20 mouse cellular contexts compared by ENCODE assay signal in genomic region chr17:46809131-46809830, GRCm38 (mm10). TPM values are rescaled to one million over a fixed set of nuclear protein-coding genes. Genes with fewer than 3 reads are reported as not detected.
DNase-seq lines count a peak whose midpoint lies in the region; ATAC-seq and TF ChIP-seq lines count a peak whose summit lies in the region.
"Had no signal": no experiment of that assay in that cellular context is flagged by ENCODE, and none has a peak within 500 bp of the region (broad histone marks: within the 10 kb centered on the region; RNA-seq: fewer than 3 reads in every experiment).

No protein-coding gene starts in this region.

- H3K4me1 ChIP-seq in heart, adult 2 months (ENCODE audit: control insufficient read depth, insufficient read depth, low read length), result peaks cover 4% of the 10 kb centered on the region
- H3K4me1 ChIP-seq in heart, embryonic 10.5 days, result no peaks in the 10 kb centered on the region
- no peaks in the 10 kb centered on the region for H3K4me1 ChIP-seq in liver, postnatal 0 days (ENCODE audit: insufficient read depth)
- H3K4me1 ChIP-seq in liver, embryonic 12.5 days, result no peaks in the 10 kb centered on the region
- peaks cover 9% of the 10 kb centered on the region; the same call in 1 of the 2 replicates for H3K4me1 ChIP-seq in heart, postnatal 0 days (ENCODE audit: control insufficient read depth, insufficient read depth)
- H3K4me1 ChIP-seq: forebrain, embryonic 12.5 days; limb, embryonic 12.5 days; midbrain, embryonic 15.5 days; stomach, embryonic 15.5 days had no signal

- no peak for TF ChIP-seq POLR2A in heart, adult 2 months (IDR thresholded peaks at IDR 0.05; ENCODE audit: insufficient read depth, low read depth, low read length)

- peaks cover 13% of the 10 kb centered on the region for H3K36me3 ChIP-seq in heart, adult 2 months (ENCODE audit: control insufficient read depth, insufficient read depth, low read length)
- H3K36me3 ChIP-seq in heart, embryonic 10.5 days, result peaks cover 69% of the 10 kb centered on the region
- H3K36me3 ChIP-seq in liver, postnatal 0 days (replicated peaks; ENCODE audit: insufficient read depth, low read length), result peaks cover 62% of the 10 kb centered on the region
- H3K36me3 ChIP-seq in liver, embryonic 12.5 days, result peaks cover 95% of the 10 kb centered on the region
- H3K36me3 ChIP-seq in heart, postnatal 0 days (replicated peaks; ENCODE audit: control insufficient read depth, insufficient read depth, low read length), result peaks cover 68% of the 10 kb centered on the region

- H3K9me3 ChIP-seq in heart, embryonic 10.5 days, result no peaks in the 10 kb centered on the region
- no peaks in the 10 kb centered on the region for H3K9me3 ChIP-seq in liver, postnatal 0 days (ENCODE audit: low read length)
- H3K9me3 ChIP-seq in liver, embryonic 12.5 days (replicated peaks), result no peaks in the 10 kb centered on the region
- H3K9me3 ChIP-seq in heart, postnatal 0 days (replicated peaks; ENCODE audit: control insufficient read depth, low read length), result no peaks in the 10 kb centered on the region
- H3K9me3 ChIP-seq: forebrain, embryonic 12.5 days; limb, embryonic 12.5 days; megakaryocyte, embryonic 14.5 days; midbrain, embryonic 15.5 days; stomach, embryonic 15.5 days had no signal

- DNase-seq in heart, adult 2 months, result peak in 1 of 2 experiments; percentile 31
- DNase-seq in heart, embryonic 10.5 days (ENCODE audit: low spot score), result no peak
- no peak for DNase-seq in liver, postnatal 0 days
- peak; percentile 69 for DNase-seq in heart, postnatal 0 days (ENCODE audit: low spot score)
- no peak for DNase-seq in T-cell, adult 2 months (ENCODE audit: low spot score)
- no peak for DNase-seq in cerebellum, adult 9-10 months
- DNase-seq: cerebellum, postnatal 25 days; gastrocnemius, postnatal 14 days; lung, postnatal 14 days; retina, postnatal 1 day; thymus, postnatal 25 days had no signal

- intact Hi-C loops in heart, adult 2 months (cut with DNase I), result no loop called here

- no peak for TF ChIP-seq EP300 in heart, adult 2 months (IDR thresholded peaks at IDR 0.05; ENCODE audit: insufficient read depth, low read depth, low read length)
- TF ChIP-seq EP300 in liver, postnatal 0 days (IDR thresholded peaks at IDR 0.05; ENCODE audit: low read depth), result no peak
- no peak for TF ChIP-seq EP300 in heart, postnatal 0 days (IDR thresholded peaks at IDR 0.05; ENCODE audit: low read depth)

- WGBS in heart, adult 2 months, result 54% methylated on average over 6 of the region's 6 CpGs
- 80% methylated on average over 6 of the region's 6 CpGs for WGBS in heart, embryonic 10.5 days
- WGBS in liver, postnatal 0 days (ENCODE audit: insufficient replicate concordance), result 77% methylated on average over 6 of the region's 6 CpGs
- WGBS in liver, embryonic 12.5 days (ENCODE audit: insufficient replicate concordance), result 82% methylated on average over 6 of the region's 6 CpGs
- 57% methylated on average over 6 of the region's 6 CpGs for WGBS in heart, postnatal 0 days

- H3K79me2 ChIP-seq in heart, adult 2 months (replicated peaks; ENCODE audit: control insufficient read depth, insufficient read depth, low read length), result no peaks in the 10 kb centered on the region

- ATAC-seq in liver, postnatal 0 days, result no peak
- no peak for ATAC-seq in liver, embryonic 12.5 days
- peak; percentile 72 for ATAC-seq in heart, postnatal 0 days (ENCODE audit: insufficient read depth, low read depth)
- ATAC-seq: inflammation-experienced regulatory T-cells, adult 6 months; midbrain, embryonic 15.5 days had no signal

- no peak overlapping the region for H3K9ac ChIP-seq in heart, adult 2 months (ENCODE audit: low read depth, low read length)
- no peak overlapping the region for H3K9ac ChIP-seq in liver, postnatal 0 days (replicated peaks)
- H3K9ac ChIP-seq in liver, embryonic 12.5 days, result no peak overlapping the region
- H3K9ac ChIP-seq in heart, postnatal 0 days (replicated peaks; ENCODE audit: low read depth, low read length), result no peak overlapping the region
- H3K9ac ChIP-seq: forebrain, embryonic 12.5 days; limb, embryonic 12.5 days; midbrain, embryonic 15.5 days; stomach, embryonic 15.5 days had no signal

- H3K4me3 ChIP-seq in heart, adult 2 months, result no peak overlapping the region
- H3K4me3 ChIP-seq in heart, embryonic 10.5 days, result no peak overlapping the region
- no peak overlapping the region for H3K4me3 ChIP-seq in liver, postnatal 0 days (ENCODE audit: low read depth, low read length)
- no peak overlapping the region for H3K4me3 ChIP-seq in liver, embryonic 12.5 days
- H3K4me3 ChIP-seq in heart, postnatal 0 days (ENCODE audit: low read depth, low read length), result no peak overlapping the region
- H3K4me3 ChIP-seq: forebrain, embryonic 12.5 days; left cerebral cortex, adult 2 months; limb, embryonic 12.5 days; megakaryocyte, embryonic 14.5 days; midbrain, embryonic 15.5 days; stomach, embryonic 15.5 days had no signal

- TF ChIP-seq CTCF in heart, adult 2 months (IDR thresholded peaks at IDR 0.05), result no peak
- TF ChIP-seq CTCF in liver, postnatal 0 days (IDR thresholded peaks at IDR 0.05; ENCODE audit: low read depth), result no peak
- no peak for TF ChIP-seq CTCF in heart, postnatal 0 days (IDR thresholded peaks at IDR 0.05; ENCODE audit: low read depth)

- H3K4me2 ChIP-seq in liver, postnatal 0 days (ENCODE audit: low read depth, low read length), result no peak overlapping the region
- H3K4me2 ChIP-seq in liver, embryonic 12.5 days, result no peak overlapping the region
- H3K4me2 ChIP-seq in heart, postnatal 0 days (ENCODE audit: low read depth, low read length), result no peak overlapping the region
- H3K4me2 ChIP-seq: forebrain, embryonic 12.5 days; limb, embryonic 12.5 days; midbrain, embryonic 15.5 days; stomach, embryonic 15.5 days had no signal

- H3K27me3 ChIP-seq in heart, adult 2 months (ENCODE audit: control insufficient read depth, insufficient read depth, low read length), result no peaks in the 10 kb centered on the region
- H3K27me3 ChIP-seq in heart, embryonic 10.5 days (ENCODE audit: insufficient read depth, poor library complexity, severe bottlenecking), result no peaks in the 10 kb centered on the region
- no peaks in the 10 kb centered on the region for H3K27me3 ChIP-seq in liver, postnatal 0 days (ENCODE audit: insufficient read depth, low read length)
- no peaks in the 10 kb centered on the region for H3K27me3 ChIP-seq in liver, embryonic 12.5 days (replicated peaks)
- H3K27me3 ChIP-seq in heart, postnatal 0 days (ENCODE audit: control insufficient read depth, insufficient read depth, low read length), result no peaks in the 10 kb centered on the region
- H3K27me3 ChIP-seq: CH12.LX; forebrain, embryonic 12.5 days; limb, embryonic 12.5 days; megakaryocyte, embryonic 14.5 days; midbrain, embryonic 15.5 days; stomach, embryonic 15.5 days had no signal

- H3K27ac ChIP-seq in heart, adult 2 months, result peak overlapping the region; percentile 75
- H3K27ac ChIP-seq in heart, embryonic 10.5 days, result no peak overlapping the region
- peak overlapping the region; percentile 40; the same call in 1 of the 2 replicates for H3K27ac ChIP-seq in liver, postnatal 0 days (ENCODE audit: low read depth)
- H3K27ac ChIP-seq in liver, embryonic 12.5 days, result no peak overlapping the region
- H3K27ac ChIP-seq in heart, postnatal 0 days (ENCODE audit: low read depth), result peak overlapping the region; percentile 80
- H3K27ac ChIP-seq: forebrain, embryonic 12.5 days; left cerebral cortex, adult 2 months; limb, embryonic 12.5 days; midbrain, embryonic 15.5 days; stomach, embryonic 15.5 days had no signal

RNA-seq across cellular contexts. Expression of gene Rpl7l1, which starts 26.8 kb away (rescaled TPM):
- 10 to 100 TPM; 54.0 TPM for total RNA-seq in heart, adult 2 months (2021)
- 19.4 and 41.8 TPM in 2 replicates for polyA plus RNA-seq in heart, adult 2 months (2012; rRNA removed)
- polyA plus RNA-seq in heart, embryonic 10.5 days (2016; fragmentation: Nextera tagmentation; extraction: Ambion mirVana), result 130 and 184 TPM in 2 replicates
- polyA plus RNA-seq in liver, postnatal 0 days (2015; fragmentation: Nextera tagmentation; extraction: Ambion mirVana), result 63.6 and 64.1 TPM in 2 replicates
- polyA plus RNA-seq in liver, embryonic 12.5 days (2016; fragmentation: Nextera tagmentation; extraction: Ambion mirVana), result 140 and 144 TPM in 2 replicates
- 34.6 and 44.3 TPM in 2 replicates for total RNA-seq in heart, postnatal 0 days (2014; rRNA removed; ENCODE audit: low replicate concordance)
- polyA plus RNA-seq in heart, postnatal 0 days (2015; fragmentation: Nextera tagmentation; extraction: Ambion mirVana), result 72.9 and 77.7 TPM in 2 replicates

RNA-seq across cellular contexts. Expression of gene 2310039H08Rik, which starts 36.8 kb away (rescaled TPM):
- total RNA-seq in heart, adult 2 months (2021), result 10 to 100 TPM; 22.6 to 30.4 TPM
- polyA plus RNA-seq in heart, adult 2 months (2012; rRNA removed), result 43.6 and 45.4 TPM in 2 replicates
- polyA plus RNA-seq in heart, embryonic 10.5 days (2016; fragmentation: Nextera tagmentation; extraction: Ambion mirVana), result 45.8 and 51.2 TPM in 2 replicates
- polyA plus RNA-seq in liver, postnatal 0 days (2015; fragmentation: Nextera tagmentation; extraction: Ambion mirVana), result 192 and 213 TPM in 2 replicates
- polyA plus RNA-seq in liver, embryonic 12.5 days (2016; fragmentation: Nextera tagmentation; extraction: Ambion mirVana), result 55.2 and 56.5 TPM in 2 replicates
- 75.6 and 80.4 TPM in 2 replicates for total RNA-seq in heart, postnatal 0 days (2014; rRNA removed; ENCODE audit: low replicate concordance)
- 74.9 and 76.4 TPM in 2 replicates for polyA plus RNA-seq in heart, postnatal 0 days (2015; fragmentation: Nextera tagmentation; extraction: Ambion mirVana)

RNA-seq across cellular contexts. Expression of gene Ptcra, which starts 45.8 kb away (rescaled TPM):
- total RNA-seq in heart, adult 2 months (2021), result not detected
- 0.08 and 0.12 TPM in 2 replicates for polyA plus RNA-seq in heart, adult 2 months (2012; rRNA removed)
- 0.39 and 0.60 TPM in 2 replicates for polyA plus RNA-seq in heart, embryonic 10.5 days (2016; fragmentation: Nextera tagmentation; extraction: Ambion mirVana)
- polyA plus RNA-seq in liver, postnatal 0 days (2015; fragmentation: Nextera tagmentation; extraction: Ambion mirVana), result 0.11 and 0.14 TPM in 2 replicates
- 0.60 and 0.62 TPM in 2 replicates for polyA plus RNA-seq in liver, embryonic 12.5 days (2016; fragmentation: Nextera tagmentation; extraction: Ambion mirVana)
- 0.27 TPM in 1 of 2 replicates, not detected in the other for total RNA-seq in heart, postnatal 0 days (2014; rRNA removed; ENCODE audit: low replicate concordance)
- polyA plus RNA-seq in heart, postnatal 0 days (2015; fragmentation: Nextera tagmentation; extraction: Ambion mirVana), result not detected in 2 replicates
- total RNA-seq: gastrocnemius, postnatal 14 days had no signal

RNA-seq across cellular contexts. Expression of gene Bicral, which starts 49.0 kb away (rescaled TPM):
- 10 to 100 TPM; 12.3 to 15.7 TPM for total RNA-seq in heart, adult 2 months (2021)
- 7.4 and 9.6 TPM in 2 replicates for polyA plus RNA-seq in heart, adult 2 months (2012; rRNA removed)
- polyA plus RNA-seq in heart, embryonic 10.5 days (2016; fragmentation: Nextera tagmentation; extraction: Ambion mirVana), result 3.3 and 3.4 TPM in 2 replicates
- 1.8 and 1.9 TPM in 2 replicates for polyA plus RNA-seq in liver, postnatal 0 days (2015; fragmentation: Nextera tagmentation; extraction: Ambion mirVana)
- polyA plus RNA-seq in liver, embryonic 12.5 days (2016; fragmentation: Nextera tagmentation; extraction: Ambion mirVana), result 4.8 and 5.2 TPM in 2 replicates
- 3.6 and 17.2 TPM in 2 replicates for total RNA-seq in heart, postnatal 0 days (2014; rRNA removed; ENCODE audit: low replicate concordance)
- polyA plus RNA-seq in heart, postnatal 0 days (2015; fragmentation: Nextera tagmentation; extraction: Ambion mirVana), result 1.8 and 2.3 TPM in 2 replicates

RNA-seq across cellular contexts. Expression of gene Cnpy3, which starts 57.3 kb away (rescaled TPM):
- total RNA-seq in heart, adult 2 months (2021), result 10 to 100 TPM; 19.8 to 21.5 TPM
- polyA plus RNA-seq in heart, adult 2 months (2012; rRNA removed), result 19.7 and 20.7 TPM in 2 replicates
- 63.2 and 68.4 TPM in 2 replicates for polyA plus RNA-seq in heart, embryonic 10.5 days (2016; fragmentation: Nextera tagmentation; extraction: Ambion mirVana)
- polyA plus RNA-seq in liver, postnatal 0 days (2015; fragmentation: Nextera tagmentation; extraction: Ambion mirVana), result 23.0 and 24.1 TPM in 2 replicates
- polyA plus RNA-seq in liver, embryonic 12.5 days (2016; fragmentation: Nextera tagmentation; extraction: Ambion mirVana), result 39.6 and 39.7 TPM in 2 replicates
- total RNA-seq in heart, postnatal 0 days (2014; rRNA removed; ENCODE audit: low replicate concordance), result 37.9 and 44.5 TPM in 2 replicates
- polyA plus RNA-seq in heart, postnatal 0 days (2015; fragmentation: Nextera tagmentation; extraction: Ambion mirVana), result 27.7 and 29.0 TPM in 2 replicates

Comparison
In these comparisons a context has a peak if more than half of its experiments do, and no peak if none do; other contexts are left out.
1. H3K27ac ChIP-seq: peak in heart, adult 2 months (single experiment), liver, postnatal 0 days (single experiment) and heart, postnatal 0 days (single experiment); none in heart, embryonic 10.5 days (single experiment) and liver, embryonic 12.5 days (single experiment).